Mouse (Mus musculus): ENCODE data around the gene Iqsec1.

- TF ChIP-seq CTCF (IDR thresholded peaks at IDR 0.05; ENCODE audit: borderline replicate concordance, control insufficient read depth, extremely low read depth, insufficient read depth, low read length, poor library complexity) (no peak), POLR2A (IDR thresholded peaks at IDR 0.05; ENCODE audit: control insufficient read depth, extremely low read depth, insufficient read depth, low read length, poor library complexity) (no peak)
These were observed 253.7 kb downstream of the Iqsec1 start for GRCm38 (mm10) chr6:90734806-90735205.
